8 mouse cellular contexts compared by ENCODE assay signal in the genomic region with DNA sequence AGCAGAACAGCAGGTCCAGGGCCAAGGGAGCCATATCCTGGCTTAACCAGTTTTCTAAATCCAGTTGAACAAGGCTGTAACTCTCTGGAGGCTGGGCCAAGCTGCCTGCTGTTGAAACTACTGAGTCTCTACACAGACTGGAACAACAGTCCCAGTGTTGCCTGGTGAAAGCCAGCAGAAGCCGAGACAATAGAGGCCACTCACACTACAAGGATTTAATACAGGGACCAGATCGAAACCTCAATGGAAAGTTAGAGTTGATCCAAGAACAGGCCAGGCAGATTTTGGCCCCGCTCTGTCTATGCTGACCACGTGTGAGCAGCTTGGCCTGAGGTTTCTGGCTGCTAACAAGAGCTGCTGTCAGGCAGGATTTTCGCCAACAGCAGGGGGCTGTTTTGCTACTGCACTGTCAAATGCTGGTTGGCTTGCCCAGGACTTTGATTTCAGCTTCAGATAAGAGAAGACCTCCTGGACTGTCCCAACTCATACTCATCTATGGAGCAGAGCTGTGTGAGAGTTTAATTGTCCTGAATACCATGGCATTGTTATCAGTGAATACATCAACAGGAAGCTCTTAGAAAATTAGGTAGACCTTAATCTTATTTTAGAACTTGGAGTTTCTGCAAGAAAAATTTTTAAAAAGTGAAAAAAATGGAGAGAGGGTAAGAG.
A peak's percentile ranks its signal among the peaks of the same experiment; 100 is the strongest.
DNase-seq lines count a peak whose midpoint lies in the region; ATAC-seq and TF ChIP-seq lines count a peak whose summit lies in the region.

No protein-coding gene starts in this region.

- TF ChIP-seq CTCF in cerebellum, adult 2 months (IDR thresholded peaks at IDR 0.05; ENCODE audit: borderline replicate concordance, insufficient read depth, low read depth, low read length), result no peak

- peak; percentile 20 to 47 for DNase-seq in cerebellum, adult 2 months
- DNase-seq in embryonic facial prominence, embryonic 11.5 days (ENCODE audit: low spot score), result peak; percentile 36
- DNase-seq in heart, adult 8-10 months (ENCODE audit: low spot score), result peak; percentile 26
- peak; percentile 51 for DNase-seq in right cerebral cortex, adult 18-20 months
- DNase-seq in spleen, adult 18-20 months, result no peak

- H3K4me2 ChIP-seq in embryonic facial prominence, embryonic 11.5 days (ENCODE audit: low read depth, low read length), result no peak overlapping the region
- no peak overlapping the region for H3K4me2 ChIP-seq in kidney, embryonic 16.5 days (replicated peaks; ENCODE audit: low read depth, low read length)
- no peak overlapping the region for H3K4me2 ChIP-seq in limb, embryonic 13.5 days (replicated peaks)

- H3K9ac ChIP-seq in embryonic facial prominence, embryonic 11.5 days (replicated peaks; ENCODE audit: low read length), result 0 out of 2 replicates have a peak overlapping the region, but pooled peaks have one; percentile 18
- no peak overlapping the region for H3K9ac ChIP-seq in kidney, embryonic 16.5 days (replicated peaks; ENCODE audit: low read length)
- H3K9ac ChIP-seq in limb, embryonic 13.5 days, result no peak overlapping the region

- no peak for TF ChIP-seq POLR2A in cerebellum, adult 2 months (IDR thresholded peaks at IDR 0.05; ENCODE audit: borderline replicate concordance, insufficient read depth, low read length)

- H3K27me3 ChIP-seq in cerebellum, adult 2 months (ENCODE audit: control insufficient read depth, insufficient read depth, low read length), result no peaks in the 10 kb centered on the region; the same call in 1 of the 2 replicates
- H3K27me3 ChIP-seq in embryonic facial prominence, embryonic 11.5 days (ENCODE audit: control insufficient read depth, insufficient read depth, low read length), result no peaks in the 10 kb centered on the region
- H3K27me3 ChIP-seq in kidney, embryonic 16.5 days (ENCODE audit: insufficient read depth, low read length), result no peaks in the 10 kb centered on the region
- no peaks in the 10 kb centered on the region for H3K27me3 ChIP-seq in limb, embryonic 13.5 days

- H3K9me3 ChIP-seq in embryonic facial prominence, embryonic 11.5 days (replicated peaks; ENCODE audit: control insufficient read depth, low read length), result no peaks in the 10 kb centered on the region
- H3K9me3 ChIP-seq in kidney, embryonic 16.5 days (ENCODE audit: low read length), result no peaks in the 10 kb centered on the region
- H3K9me3 ChIP-seq in limb, embryonic 13.5 days, result no peaks in the 10 kb centered on the region

- H3K27ac ChIP-seq in cerebellum, adult 2 months (ENCODE audit: insufficient read depth, low read length), result no peak overlapping the region
- 0 out of 2 replicates have a peak overlapping the region, but pooled peaks have one; percentile 6 for H3K27ac ChIP-seq in embryonic facial prominence, embryonic 11.5 days (replicated peaks; ENCODE audit: low read depth, low read length)
- H3K27ac ChIP-seq in kidney, embryonic 16.5 days (ENCODE audit: low read length), result no peak overlapping the region
- H3K27ac ChIP-seq in limb, embryonic 13.5 days, result 0 out of 2 replicates have a peak overlapping the region, but pooled peaks have one; percentile 0

- ATAC-seq in embryonic facial prominence, embryonic 11.5 days (replicated peaks; ENCODE audit: insufficient number of reproducible peaks, low FRiP score, low TSS enrichment, low read depth), result peak; percentile 67
- peak; percentile 59 for ATAC-seq in kidney, embryonic 16.5 days (ENCODE audit: low FRiP score, low TSS enrichment)
- peak; percentile 86 for ATAC-seq in limb, embryonic 13.5 days (ENCODE audit: low FRiP score, low read depth)
- ATAC-seq in erythroid progenitor cell, adult 5-6 weeks (replicated peaks; ENCODE audit: low FRiP score, poor library complexity, severe bottlenecking), result no peak

- H3K4me3 ChIP-seq in cerebellum, adult 2 months (replicated peaks; ENCODE audit: insufficient read depth, low read depth, low read length), result no peak overlapping the region
- H3K4me3 ChIP-seq in embryonic facial prominence, embryonic 11.5 days (ENCODE audit: low read depth, low read length), result no peak overlapping the region
- H3K4me3 ChIP-seq in kidney, embryonic 16.5 days (ENCODE audit: low read length), result no peak overlapping the region
- H3K4me3 ChIP-seq in limb, embryonic 13.5 days, result no peak overlapping the region

- no peaks in the 10 kb centered on the region for H3K36me3 ChIP-seq in embryonic facial prominence, embryonic 11.5 days (replicated peaks; ENCODE audit: control insufficient read depth, insufficient read depth, low read depth, low read length)
- H3K36me3 ChIP-seq in kidney, embryonic 16.5 days (ENCODE audit: insufficient read depth, low read length), result no peaks in the 10 kb centered on the region
- H3K36me3 ChIP-seq in limb, embryonic 13.5 days, result no peaks in the 10 kb centered on the region

- H3K4me1 ChIP-seq in cerebellum, adult 2 months (ENCODE audit: control insufficient read depth, insufficient read depth, low read length), result no peaks in the 10 kb centered on the region
- H3K4me1 ChIP-seq in embryonic facial prominence, embryonic 11.5 days (ENCODE audit: control insufficient read depth, insufficient read depth, low read length), result peaks cover 3% of the 10 kb centered on the region; the same call in 1 of the 2 replicates
- H3K4me1 ChIP-seq in kidney, embryonic 16.5 days (ENCODE audit: insufficient read depth, low read length), result no peaks in the 10 kb centered on the region; the same call in 1 of the 2 replicates
- H3K4me1 ChIP-seq in limb, embryonic 13.5 days, result peaks cover 17% of the 10 kb centered on the region

- whole genome bisulfite sequencing in cerebellum, adult 2 months, result 11% methylated on average over 5 of the region's 5 CpGs
- 7% methylated on average over 5 of the region's 5 CpGs for WGBS in embryonic facial prominence, embryonic 11.5 days
- WGBS in kidney, embryonic 16.5 days, result 46% methylated on average over 5 of the region's 5 CpGs
- 23% methylated on average over 5 of the region's 5 CpGs for WGBS in limb, embryonic 13.5 days

Comparison
In these comparisons a context has a peak if more than half of its experiments do, and no peak if none do; other contexts are left out.
1. DNase-seq: peak in cerebellum, adult 2 months (2 of 2), embryonic facial prominence, embryonic 11.5 days (single experiment), heart, adult 8-10 months (single experiment) and right cerebral cortex, adult 18-20 months (single experiment); none in spleen, adult 18-20 months (0 of 2).
2. H3K27ac ChIP-seq: peak in embryonic facial prominence, embryonic 11.5 days (single experiment) and limb, embryonic 13.5 days (single experiment); none in cerebellum, adult 2 months (single experiment) and kidney, embryonic 16.5 days (single experiment).